Mouse (Mus musculus) heart, adult 2 months (tissue): ENCODE results near the gene Golgb1.
A peak's percentile ranks its signal among the peaks of the same experiment; 100 is the strongest.

ENCODE experiments used
- CTCF ChIP-seq: fragments of 200-600 bp; IDR thresholded peaks from 2 replicates; pipeline ENCODE4 v1.8.1; 2022; ENCODE audit warnings: antibody characterized with exemption, mild to moderate bottlenecking, moderate library complexity
- POLR2A ChIP-seq: fragments of 200-500 bp; IDR thresholded peaks from 2 replicates; pipeline ENCODE4 v1.6.1; 2011; ENCODE audit warnings: mild to moderate bottlenecking, low read depth, low read length, control low read depth; ENCODE audit not compliant: insufficient read depth

DNA sequence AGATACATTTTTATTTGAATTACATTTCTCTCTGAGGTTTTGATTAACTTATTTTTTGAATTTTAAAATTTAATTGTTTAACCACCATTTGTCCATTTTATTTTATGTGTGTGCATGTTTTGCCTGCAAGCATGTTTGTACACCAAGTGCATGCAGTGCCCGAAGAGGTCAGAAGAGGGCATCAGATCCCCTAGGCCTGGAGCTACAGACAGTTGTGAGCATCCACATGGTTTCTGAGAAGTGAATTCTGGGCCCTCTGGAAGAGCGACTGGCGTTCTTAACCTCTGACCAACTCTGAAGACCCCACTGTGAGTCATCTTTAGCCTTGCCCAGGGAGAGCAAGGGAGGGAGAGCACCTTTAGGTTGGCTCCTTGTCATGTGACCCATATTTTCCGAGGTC, 9.9 kb downstream of the Golgb1 start:
- peak; percentile 59 for TF ChIP-seq CTCF
- TF ChIP-seq POLR2A = no peak
